Mouse (Mus musculus) activated CD4-positive, CD25-positive, alpha-beta regulatory T cell, adult 4 months (primary cell): Measurements from ENCODE around the gene Scgb1a1. TPM values are rescaled to one million over a fixed set of nuclear protein-coding genes. Genes with fewer than 3 reads are reported as not detected.
"Not testable (repeated sequence)": the region's sequence is repeated elsewhere in the genome, so short reads cannot be mapped to it uniquely, and the experiment has no call there.

Experiments used
- ATAC-seq: one replicate; pipeline ENCODE4 v1.8.0; 2017
- polyA plus RNA-seq, 2 experiments: library from polyadenylated mRNA; unstranded; fragments of 100-300 nt; shearing (Covaris generic); gene quantifications; one replicate each; pipeline ENCODE4 v1.2.1; 2017

The Scgb1a1 gene
- polyA plus RNA-seq, 2 experiments from 2014 or later, result not detected

DNA sequence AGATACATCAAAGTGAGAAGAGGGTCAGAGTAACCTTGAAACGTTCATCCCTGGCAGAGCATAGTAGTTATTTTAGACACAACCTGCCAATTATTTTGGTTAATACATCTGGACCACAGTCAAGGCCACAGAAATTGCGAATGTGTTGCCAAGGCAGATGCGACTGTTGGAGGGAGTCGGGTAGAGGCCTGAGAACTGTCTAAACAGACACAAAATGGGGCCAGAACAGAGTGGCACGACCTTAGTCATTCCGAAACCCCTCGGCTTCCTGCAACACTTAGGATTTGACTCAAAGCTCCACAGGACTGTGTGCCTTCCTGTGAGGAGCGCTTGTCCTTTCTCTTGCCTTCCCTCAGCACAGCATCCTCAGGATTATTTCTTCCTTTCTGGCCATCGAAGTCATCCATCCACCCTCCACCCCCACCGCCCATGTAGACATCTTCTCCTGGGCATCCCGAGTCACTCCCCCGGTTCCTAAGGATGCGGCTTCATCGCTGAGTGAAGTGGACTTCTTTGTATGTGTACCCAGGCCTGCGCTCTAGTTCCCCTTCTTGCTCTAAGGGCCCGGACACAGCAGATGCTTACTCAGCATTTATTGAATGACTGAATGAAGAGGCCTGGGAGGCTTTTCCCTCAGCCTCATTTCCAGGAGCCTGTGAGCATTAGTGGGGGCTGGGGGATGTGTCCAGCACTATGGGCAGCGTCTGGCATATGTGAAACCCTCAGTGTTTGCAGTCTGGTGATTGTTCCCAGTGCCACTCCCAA is 12.7 kb upstream of the Scgb1a1 start:
- ATAC-seq, result no peak

GRCm38 (mm10) chr19:9099751-9100150 is 12.0 kb upstream of the Scgb1a1 start:
- ATAC-seq, result no peak

GRCm38 (mm10) chr19:9097441-9097840 is 9.7 kb upstream of the Scgb1a1 start:
- ATAC-seq, result no peak

DNA sequence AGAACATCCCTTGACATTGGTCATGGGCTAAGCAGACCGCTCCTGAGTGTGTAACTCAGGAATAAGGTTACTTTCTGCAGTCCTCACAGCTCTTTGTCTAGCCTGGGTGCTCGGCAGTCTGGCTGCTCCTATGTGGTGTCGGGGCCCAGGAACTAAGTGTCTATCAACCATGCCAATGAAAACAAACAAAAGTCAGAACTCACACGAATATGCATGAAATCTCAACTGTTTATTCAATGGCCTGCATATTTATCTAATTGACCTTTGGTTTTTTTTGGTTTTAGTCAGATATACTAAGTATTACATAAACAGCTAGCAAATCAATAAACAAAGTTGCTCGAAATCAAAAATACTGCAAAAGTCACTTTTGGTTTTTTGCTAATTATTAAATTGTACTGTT is 7.4 kb upstream of the Scgb1a1 start:
- no peak for ATAC-seq

DNA sequence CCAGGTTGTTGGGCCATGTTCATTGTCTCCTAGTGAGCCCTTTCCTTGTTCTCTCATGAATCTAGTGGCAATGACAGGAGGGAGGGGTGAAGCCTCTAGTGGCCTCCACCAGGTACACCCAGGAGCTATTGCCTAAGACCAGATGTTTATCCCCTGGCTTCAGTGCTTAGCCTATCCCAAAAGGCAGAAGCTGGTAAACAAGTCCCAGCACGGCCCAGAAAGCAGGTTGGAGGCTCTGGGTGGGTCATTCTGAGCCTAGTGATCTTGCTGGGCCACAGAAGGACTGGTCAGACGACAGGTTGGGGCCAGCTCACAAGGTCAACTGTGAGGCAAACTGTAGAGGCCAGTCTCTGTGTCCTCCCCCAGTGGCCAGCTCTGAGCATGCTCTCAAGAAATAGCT is 3.0 kb upstream of the Scgb1a1 start:
- no peak for ATAC-seq

GRCm38 (mm10) chr19:9090191-9090590 is 2.4 kb upstream of the Scgb1a1 start:
- no peak for ATAC-seq

- not testable (repeated sequence) for ATAC-seq
Observed at GRCm38 (mm10) chr19:9083892-9084291, 3.9 kb downstream of the Scgb1a1 start.

- no peak for ATAC-seq
Observed at GRCm38 (mm10) chr19:9083010-9083355, 4.8 kb downstream of the Scgb1a1 start.

DNA sequence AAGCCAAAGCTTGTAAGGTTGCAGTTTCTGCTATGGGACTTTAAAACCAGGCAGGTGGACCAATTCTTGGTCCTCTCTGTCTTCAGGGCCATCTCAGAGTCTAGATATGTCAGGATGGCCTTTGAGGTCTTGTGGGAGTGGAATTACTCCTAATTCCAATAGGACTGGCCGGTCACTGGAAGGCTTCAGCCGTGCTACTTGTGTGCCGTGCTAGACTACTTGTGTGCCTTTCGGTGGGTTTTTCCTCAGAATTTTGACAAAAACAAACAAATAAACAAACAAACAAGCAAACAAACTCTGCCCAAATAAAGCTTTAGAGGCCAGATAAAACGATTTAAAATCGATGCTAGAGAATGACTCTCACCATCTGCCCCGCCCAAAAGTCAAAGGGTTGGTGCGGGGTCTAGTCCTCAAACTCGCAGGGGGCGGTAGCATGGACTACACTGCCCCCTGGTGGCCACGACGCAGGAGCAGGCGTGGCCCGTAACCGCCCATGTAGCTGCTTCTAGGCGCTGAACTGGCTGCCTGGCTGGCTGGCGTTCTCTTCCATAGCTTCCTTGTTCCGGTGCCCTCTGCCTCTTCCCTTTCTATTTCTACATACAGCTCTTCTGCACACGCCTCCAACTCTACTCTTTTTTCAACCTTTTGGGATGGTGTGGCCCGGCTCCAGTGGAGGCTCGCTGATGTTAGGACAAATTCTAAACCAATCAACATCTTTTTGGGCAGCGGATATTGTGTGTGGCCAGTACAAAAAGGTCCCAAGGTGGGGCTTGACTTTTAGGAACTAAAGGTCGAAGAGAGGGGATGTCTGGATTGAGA is 5.4 kb downstream of the Scgb1a1 start:
- peak; percentile 85 for ATAC-seq

DNA sequence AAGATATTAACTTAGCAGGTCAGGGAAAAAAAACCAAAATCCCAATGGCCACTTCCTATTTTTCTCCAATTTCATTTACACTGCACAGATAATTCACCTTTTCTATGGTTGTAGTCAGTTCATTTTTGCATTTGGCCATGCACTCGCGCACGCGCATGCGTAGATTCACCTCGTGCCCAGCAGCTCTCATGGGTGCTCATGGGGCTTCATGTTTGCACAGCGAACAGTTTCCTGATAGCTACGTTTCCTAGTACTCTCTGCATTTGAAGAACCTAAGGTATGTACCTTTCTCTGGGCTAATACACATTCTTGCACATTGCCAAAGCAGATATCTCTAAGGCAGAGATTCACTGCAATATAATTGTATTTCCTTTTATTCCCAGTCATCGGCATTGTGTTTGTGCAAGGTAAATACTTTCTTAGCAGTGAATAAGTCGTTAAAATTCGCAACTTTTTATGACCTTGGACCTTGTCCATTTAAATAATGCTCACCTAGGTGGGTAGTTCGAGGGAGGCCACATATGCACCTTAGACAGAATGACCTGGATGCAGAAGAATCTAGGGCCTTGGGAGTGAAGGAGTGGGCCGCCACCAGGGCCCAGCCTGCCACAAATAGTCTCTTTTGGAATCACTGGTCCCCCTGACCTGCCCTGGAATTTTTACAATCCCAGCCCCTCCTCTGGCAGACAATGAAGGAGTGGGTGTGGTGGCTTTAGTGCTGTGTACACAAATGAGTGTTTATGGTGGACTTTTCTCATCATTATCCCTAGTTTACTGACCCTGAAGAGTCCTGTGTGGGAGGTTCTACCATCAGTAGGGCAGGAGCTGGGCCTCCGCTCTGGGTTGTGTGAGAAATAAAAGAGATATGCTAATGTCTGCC is 6.2 kb downstream of the Scgb1a1 start:
- no peak for ATAC-seq

DNA sequence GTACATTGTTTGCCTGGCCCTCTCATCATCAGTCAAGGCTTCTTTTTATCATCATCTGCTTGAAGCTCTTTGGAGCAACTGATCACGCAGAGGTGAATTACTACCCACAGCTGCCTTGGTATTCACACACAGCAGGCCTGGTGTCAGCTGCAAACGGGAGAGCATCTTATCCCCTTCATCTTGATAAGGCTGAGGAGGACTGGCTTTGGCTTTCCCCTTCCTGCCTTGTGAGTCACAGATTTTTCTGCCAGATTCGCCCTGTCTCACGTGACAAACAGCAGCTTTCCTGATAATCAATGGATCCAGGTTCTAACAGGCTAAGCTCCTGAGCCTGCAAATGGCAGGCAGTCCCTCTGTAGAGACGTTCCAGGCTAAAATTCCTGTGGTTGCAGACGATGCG is 7.8 kb downstream of the Scgb1a1 start:
- no peak for ATAC-seq

GRCm38 (mm10) chr19:9076982-9077660 is 10.6 kb downstream of the Scgb1a1 start:
- ATAC-seq, result no peak

- no peak for ATAC-seq
Observed at GRCm38 (mm10) chr19:9076035-9076434, 11.7 kb downstream of the Scgb1a1 start.

DNA sequence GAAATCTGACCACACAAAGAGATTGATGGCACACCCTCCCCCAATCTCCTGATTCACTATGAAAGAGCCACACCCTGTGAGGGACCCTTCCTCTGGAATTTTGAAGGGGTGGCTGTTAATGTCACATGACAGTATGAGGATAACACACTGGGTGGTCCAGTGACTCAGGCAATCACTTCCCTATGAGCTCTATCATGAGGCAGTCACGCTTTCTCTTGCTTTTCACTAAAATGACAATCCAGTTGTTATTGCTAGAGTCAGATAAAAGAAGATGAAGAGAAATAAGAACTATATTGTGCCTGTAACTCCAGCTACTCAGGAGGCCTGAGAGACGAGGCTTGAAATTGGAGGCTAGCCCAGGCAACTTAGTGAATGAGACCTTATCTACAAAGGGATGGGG is 12.2 kb downstream of the Scgb1a1 start:
- ATAC-seq, result no peak

DNA sequence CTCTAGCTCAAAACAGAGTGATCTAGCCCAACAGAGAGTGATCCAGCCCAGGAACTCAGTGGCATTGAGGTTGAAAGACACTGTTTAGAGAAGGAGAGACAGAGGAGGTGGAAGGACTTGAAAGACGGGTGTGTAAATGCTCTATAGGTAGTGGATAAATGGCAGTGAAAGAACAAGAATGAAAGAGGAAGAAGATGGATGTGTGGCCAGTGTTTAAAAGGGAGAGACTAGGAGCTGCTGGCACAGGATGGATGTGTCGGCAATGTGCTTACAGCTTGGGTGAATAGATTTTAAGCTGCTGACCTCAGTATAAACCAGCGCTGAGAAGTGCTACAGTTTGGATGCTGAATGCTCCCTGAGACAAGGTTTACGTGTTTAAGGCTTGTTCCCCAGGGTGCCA is 13.3 kb downstream of the Scgb1a1 start:
- no peak for ATAC-seq

DNA sequence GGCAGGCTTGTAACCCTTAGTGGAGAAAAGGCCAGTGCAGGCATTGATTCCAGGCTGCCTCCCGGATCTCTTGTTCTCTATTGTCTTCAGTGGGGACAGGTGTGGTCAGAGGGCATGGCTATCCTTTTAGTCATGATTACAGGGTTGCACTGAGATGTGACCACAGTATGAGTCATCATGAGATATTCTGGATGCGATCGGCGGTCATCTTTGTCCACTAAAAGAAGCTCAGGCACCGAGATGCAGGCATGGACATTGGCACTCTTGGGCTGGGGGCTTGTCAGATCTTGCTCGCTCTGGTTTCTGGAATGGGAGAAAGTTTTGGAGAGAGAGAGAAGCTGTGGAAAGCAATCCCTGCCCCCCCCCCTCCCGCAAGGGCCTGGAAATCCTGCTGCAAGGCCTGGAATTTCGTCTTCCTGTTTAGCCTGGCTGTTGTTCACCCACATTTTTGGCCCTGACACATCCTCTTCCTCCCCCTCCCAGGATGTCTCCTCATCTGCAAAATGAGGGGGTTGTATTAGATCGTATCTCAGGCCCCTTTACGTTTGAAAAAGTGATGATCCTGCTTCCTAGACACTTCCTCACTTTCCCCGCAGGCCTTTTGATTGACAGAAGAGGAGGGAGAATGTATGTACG is 13.9 kb downstream of the Scgb1a1 start:
- ATAC-seq, result no peak

DNA sequence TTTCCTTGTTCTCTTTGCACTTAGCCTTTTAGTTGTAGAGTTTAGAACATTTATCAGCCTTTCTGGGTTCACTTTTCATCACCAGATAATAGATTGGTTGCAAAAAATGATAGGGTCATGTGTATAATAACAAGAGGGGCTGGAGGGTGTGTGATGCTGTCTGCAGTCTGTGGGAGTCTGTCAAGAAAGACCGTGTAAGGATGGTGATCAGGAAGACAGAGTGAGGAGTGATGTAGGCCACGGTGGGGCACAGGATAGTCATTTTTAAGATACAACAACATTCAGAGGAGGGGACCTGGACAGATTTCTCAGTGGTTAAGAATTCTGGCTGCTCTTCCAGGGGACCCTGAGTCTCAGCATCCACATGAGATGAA is 15.6 kb downstream of the Scgb1a1 start:
- no peak for ATAC-seq

GRCm38 (mm10) chr19:9071456-9072156 is 16.2 kb downstream of the Scgb1a1 start:
- ATAC-seq, result no peak

GRCm38 (mm10) chr19:9070316-9070715 is 17.4 kb downstream of the Scgb1a1 start:
- no peak for ATAC-seq

GRCm38 (mm10) chr19:9069687-9070307 is 18.0 kb downstream of the Scgb1a1 start:
- ATAC-seq, result no peak

DNA sequence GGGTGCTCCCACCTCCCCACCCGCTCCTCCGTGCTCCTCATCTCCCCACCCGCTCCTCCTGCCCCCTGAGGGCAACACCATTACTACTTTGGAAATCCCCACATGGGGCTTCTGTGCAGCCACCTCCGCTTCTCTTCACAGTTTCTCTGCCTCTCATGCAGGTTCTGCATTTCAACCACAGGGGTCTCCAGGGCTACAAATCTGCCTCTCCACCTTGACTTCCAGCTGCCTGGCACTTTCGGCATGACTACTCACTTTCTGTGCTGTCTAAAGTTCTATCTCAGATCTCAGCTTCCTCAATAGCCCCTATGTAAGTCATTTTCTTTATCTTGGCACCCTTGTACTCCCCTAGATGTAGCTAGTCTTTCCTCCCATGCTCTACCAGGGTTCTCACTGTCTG is 20.5 kb downstream of the Scgb1a1 start:
- peak; percentile 38 for ATAC-seq
